Mouse (Mus musculus) lung, embryonic 15.5 days (tissue): Measurements from ENCODE around the gene Rnh1. TPM values are rescaled to one million over a fixed set of nuclear protein-coding genes. Genes with fewer than 3 reads are reported as not detected.
A peak's percentile ranks its signal among the peaks of the same experiment; 100 is the strongest.

Source experiments
- ATAC-seq: fragments of 200-750 bp; cut with Nextera tagmentation; 2 replicates; pipeline ENCODE4 v1.8.0; 2017; ENCODE audit warnings: moderate number of reproducible peaks, borderline replicate concordance; ENCODE audit not compliant: low FRiP score, low TSS enrichment; ENCODE audit errors: extremely low read depth
- H3K27ac ChIP-seq: fragments of 300-500 bp; sonication (generic); 2 replicates; pipeline ENCODE4 v1.5.1; 2015; ENCODE audit warnings: moderate library complexity, mild to moderate bottlenecking, inconsistent platforms
- H3K27me3 ChIP-seq: fragments of 300-500 bp; sonication (generic); 2 replicates; pipeline ENCODE4 v1.6.1; 2015; ENCODE audit warnings: inconsistent platforms
- H3K36me3 ChIP-seq: fragments of 300-500 bp; sonication (generic); 2 replicates; pipeline ENCODE4 v1.6.1; 2015; ENCODE audit warnings: inconsistent platforms
- H3K4me1 ChIP-seq: fragments of 300-500 bp; sonication (generic); 2 replicates; pipeline ENCODE4 v1.6.1; 2015; ENCODE audit warnings: inconsistent platforms
- H3K4me2 ChIP-seq: fragments of 300-500 bp; sonication (generic); 2 replicates; pipeline ENCODE4 v1.6.1; 2015; ENCODE audit warnings: inconsistent platforms, mild to moderate bottlenecking, moderate library complexity
- H3K4me3 ChIP-seq: fragments of 300-500 bp; sonication (generic); 2 replicates; pipeline ENCODE4 v1.5.1; 2015; ENCODE audit warnings: mild to moderate bottlenecking, inconsistent platforms
- H3K9ac ChIP-seq: fragments of 300-500 bp; sonication (generic); 2 replicates; pipeline ENCODE4 v1.6.1; 2015; ENCODE audit warnings: inconsistent platforms
- H3K9me3 ChIP-seq: fragments of 300-500 bp; sonication (generic); 2 replicates; pipeline ENCODE4 v1.6.1; 2016; ENCODE audit warnings: inconsistent platforms
- WGBS: fragments of 180-500 bp; shearing (Covaris S2); methylation state at CpG from one replicate; pipeline ENCODE4 v1.1.7; 2015; 5-methylcytosine and 5-hydroxymethylcytosine counted together
- polyA plus RNA-seq: library from polyadenylated mRNA; unstranded; fragments of >200 nt; fragmentation: Nextera tagmentation; extraction: Ambion mirVana; gene quantifications from 2 replicates; pipeline ENCODE4 v1.2.1, GENCODE M21; 2015

Rnh1 gene
- 143 and 152 TPM in 2 replicates for polyA plus RNA-seq

- 3% methylated on average over 55 of the region's 55 CpGs for WGBS
- ATAC-seq: peak; percentile 93
- peak within 1 kb of the TSS; percentile 61 for H3K4me3 ChIP-seq
- H3K4me2 ChIP-seq: peak within 1 kb of the TSS; percentile 61
- peak within 1 kb of the TSS; percentile 58 for H3K9ac ChIP-seq
- peak within 1 kb of the TSS; percentile 98 for H3K27ac ChIP-seq
- H3K9me3 ChIP-seq: no peaks in the 10 kb centered on the region
- H3K27me3 ChIP-seq: no peaks in the 10 kb centered on the region
- H3K4me1 ChIP-seq: peaks cover 34% of the 10 kb centered on the region
- H3K36me3 ChIP-seq: no peaks in the 10 kb centered on the region
Observed at GRCm38 (mm10) chr7:141172116-141173006, at the start of gene Rnh1. Rnh1 (minus strand) TSS chr7:141172857.

DNA sequence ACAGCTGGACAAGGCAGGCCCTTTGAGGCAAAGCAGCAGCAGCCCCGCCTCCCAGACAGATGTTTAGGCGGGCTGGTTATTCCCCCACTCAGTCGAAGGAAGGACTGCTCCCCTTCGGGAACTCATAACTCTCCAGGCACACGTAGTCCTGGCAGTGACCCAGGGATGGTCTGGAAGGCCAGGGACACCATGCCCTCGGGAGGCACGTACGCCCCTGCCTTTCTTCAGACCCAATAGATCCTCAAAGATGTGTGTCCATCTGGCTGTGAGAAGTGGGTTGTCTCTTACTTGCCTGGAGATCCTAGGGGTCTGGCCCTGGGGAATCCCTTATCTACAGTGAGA lies 49.4 kb upstream of the Rnh1 start:
- Histone ChIP-seq H3K4me1 (peaks cover 28% of the 10 kb centered on the region), H3K27me3 (no peaks in the 10 kb centered on the region), H3K27ac (peak overlapping the region; percentile 83), H3K36me3 (no peaks in the 10 kb centered on the region), H3K9ac (peak overlapping the region; percentile 24; the same call in 1 of the 2 replicates), H3K4me3 (peak overlapping the region; percentile 53), H3K4me2 (peak overlapping the region; percentile 89), H3K9me3 (no peaks in the 10 kb centered on the region)
- no peak for ATAC-seq
- WGBS: 3% methylated on average over 8 of the region's 8 CpGs

DNA sequence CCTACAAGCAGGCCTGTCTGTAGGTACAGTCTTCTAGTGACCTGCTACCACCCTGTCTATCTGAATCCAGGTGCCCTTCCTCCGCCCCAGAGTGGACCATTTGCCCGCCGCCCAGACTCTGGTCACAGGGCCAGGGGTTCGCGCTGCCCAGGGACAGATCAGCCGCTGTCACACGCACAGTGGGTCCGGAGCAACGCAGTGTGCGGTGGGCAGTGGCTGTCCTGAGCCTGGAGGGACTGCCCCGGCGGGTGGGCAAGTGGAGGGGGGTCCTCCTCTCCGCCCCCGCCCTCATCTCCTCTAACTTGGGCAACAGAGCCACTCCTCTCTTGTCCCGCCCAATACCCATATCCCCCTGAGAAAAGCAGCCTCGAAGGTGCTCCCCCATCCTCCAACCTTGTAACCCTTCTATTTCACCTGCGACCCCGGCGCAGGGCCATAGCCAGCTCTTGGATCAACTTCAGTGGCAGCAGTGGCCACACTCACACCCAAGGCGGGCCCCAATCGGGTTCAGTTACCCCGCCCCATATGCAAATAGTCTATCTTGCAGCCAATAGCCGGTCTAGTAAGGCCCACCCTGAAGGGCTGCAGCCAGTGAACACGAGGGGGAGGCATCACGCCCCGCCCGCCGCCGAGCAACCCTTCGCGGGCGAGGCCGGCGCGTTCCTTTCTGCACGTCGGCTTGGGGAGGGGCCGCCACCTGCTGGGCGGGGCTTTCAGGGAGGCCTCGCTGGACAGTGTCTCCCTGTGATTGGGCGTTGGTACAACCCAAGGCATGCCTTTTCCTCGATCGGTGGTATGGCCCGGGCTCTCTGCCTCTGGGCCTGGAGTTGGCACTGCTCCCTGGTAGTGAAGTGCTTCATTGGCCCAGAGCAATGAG lies 48.8 kb upstream of the Rnh1 start:
- Histone ChIP-seq H3K4me2 (peak overlapping the region; percentile 89), H3K27ac (peak overlapping the region; percentile 83), H3K27me3 (no peaks in the 10 kb centered on the region), H3K9ac (peak overlapping the region; percentile 58), H3K4me3 (peak overlapping the region; percentile 53), H3K4me1 (peaks cover 28% of the 10 kb centered on the region), H3K36me3 (no peaks in the 10 kb centered on the region), H3K9me3 (no peaks in the 10 kb centered on the region)
- peak; percentile 95 for ATAC-seq
- 5% methylated on average over 44 of the region's 44 CpGs for whole genome bisulfite sequencing

- H3K9me3 ChIP-seq: no peaks in the 10 kb centered on the region
- 0 out of 2 replicates have a peak overlapping the region, but pooled peaks have one; percentile 89 for H3K4me2 ChIP-seq
- ATAC-seq: no peak
- peak overlapping the region; percentile 83; the same call in 1 of the 2 replicates for H3K27ac ChIP-seq
- peaks cover 34% of the 10 kb centered on the region for H3K4me1 ChIP-seq
- no peaks in the 10 kb centered on the region for H3K36me3 ChIP-seq
- peak overlapping the region; percentile 53; the same call in 1 of the 2 replicates for H3K4me3 ChIP-seq
- 0 out of 2 replicates have a peak overlapping the region, but pooled peaks have one; percentile 58 for H3K9ac ChIP-seq
- 65% methylated on average over 1 of the region's 1 CpGs for WGBS
- H3K27me3 ChIP-seq: no peaks in the 10 kb centered on the region
Observed at GRCm38 (mm10) chr7:141220377-141220776, 47.7 kb upstream of the Rnh1 start.

GRCm38 (mm10) chr7:141219558-141220099 lies 47.0 kb upstream of the Rnh1 start:
- H3K36me3 ChIP-seq: no peaks in the 10 kb centered on the region
- no peaks in the 10 kb centered on the region for H3K9me3 ChIP-seq
- no peaks in the 10 kb centered on the region for H3K27me3 ChIP-seq
- H3K27ac ChIP-seq: no peak overlapping the region
- no peak overlapping the region for H3K9ac ChIP-seq
- no peak overlapping the region for H3K4me3 ChIP-seq
- no peak for ATAC-seq
- peaks cover 40% of the 10 kb centered on the region for H3K4me1 ChIP-seq
- H3K4me2 ChIP-seq: no peak overlapping the region
- 100% methylated on average over 1 of the region's 1 CpGs for whole genome bisulfite sequencing

GRCm38 (mm10) chr7:141218557-141219133 lies 46.0 kb upstream of the Rnh1 start:
- Histone ChIP-seq H3K4me1 (peaks cover 48% of the 10 kb centered on the region), H3K27me3 (no peaks in the 10 kb centered on the region), H3K36me3 (no peaks in the 10 kb centered on the region), H3K4me2 (0 out of 2 replicates have a peak overlapping the region, but pooled peaks have one; percentile 97), H3K9ac (no peak overlapping the region), H3K27ac (no peak overlapping the region), H3K4me3 (no peak overlapping the region), H3K9me3 (no peaks in the 10 kb centered on the region)
- WGBS: 81% methylated on average over 5 of the region's 5 CpGs
- no peak for ATAC-seq

DNA sequence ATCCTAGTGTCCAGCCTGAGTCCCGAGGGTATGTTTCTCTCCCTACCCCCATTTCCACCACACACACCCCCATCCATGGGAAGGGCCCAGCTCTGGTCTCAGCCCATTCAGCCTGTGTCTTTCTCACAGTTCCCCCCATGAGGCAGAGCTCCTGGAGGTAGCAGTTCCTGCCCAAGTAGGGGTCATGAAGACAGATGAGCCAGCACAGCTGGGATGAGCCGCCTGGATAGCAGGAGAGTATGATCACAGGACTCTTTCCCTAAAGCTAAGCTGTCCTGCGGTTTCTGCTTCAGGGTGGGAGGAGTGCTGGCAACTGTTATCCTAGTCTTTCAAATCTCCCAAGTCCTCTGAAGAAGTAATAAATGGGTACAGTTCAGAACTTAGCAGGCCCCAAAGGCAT lies 45.5 kb upstream of the Rnh1 start:
- H3K27me3 ChIP-seq: no peaks in the 10 kb centered on the region
- peak overlapping the region; percentile 97; the same call in 1 of the 2 replicates for H3K4me2 ChIP-seq
- no peak overlapping the region for H3K9ac ChIP-seq
- WGBS: 70% methylated on average over 3 of the region's 3 CpGs
- H3K36me3 ChIP-seq: no peaks in the 10 kb centered on the region
- no peak overlapping the region for H3K4me3 ChIP-seq
- no peaks in the 10 kb centered on the region for H3K9me3 ChIP-seq
- H3K27ac ChIP-seq: no peak overlapping the region
- no peak for ATAC-seq
- peaks cover 46% of the 10 kb centered on the region for H3K4me1 ChIP-seq

GRCm38 (mm10) chr7:141217343-141218013 lies 44.8 kb upstream of the Rnh1 start:
- H3K9ac ChIP-seq: peak overlapping the region; percentile 61; the same call in 1 of the 2 replicates
- H3K4me2 ChIP-seq: peak overlapping the region; percentile 97
- H3K9me3 ChIP-seq: no peaks in the 10 kb centered on the region
- H3K27me3 ChIP-seq: no peaks in the 10 kb centered on the region
- H3K4me1 ChIP-seq: peaks cover 39% of the 10 kb centered on the region
- WGBS: 87% methylated on average over 17 of the region's 17 CpGs
- H3K4me3 ChIP-seq: peak overlapping the region; percentile 67
- H3K36me3 ChIP-seq: no peaks in the 10 kb centered on the region
- ATAC-seq: no peak
- no peak overlapping the region; the same call in 1 of the 2 replicates for H3K27ac ChIP-seq

GRCm38 (mm10) chr7:141216894-141217293 lies 44.2 kb upstream of the Rnh1 start:
- no peaks in the 10 kb centered on the region for H3K36me3 ChIP-seq
- H3K27ac ChIP-seq: peak overlapping the region; percentile 98
- ATAC-seq: no peak
- no peaks in the 10 kb centered on the region for H3K27me3 ChIP-seq
- no peaks in the 10 kb centered on the region for H3K9me3 ChIP-seq
- H3K4me2 ChIP-seq: peak overlapping the region; percentile 97
- peak overlapping the region; percentile 67 for H3K4me3 ChIP-seq
- peak overlapping the region; percentile 61 for H3K9ac ChIP-seq
- WGBS: 77% methylated on average over 11 of the region's 11 CpGs
- peaks cover 34% of the 10 kb centered on the region for H3K4me1 ChIP-seq

DNA sequence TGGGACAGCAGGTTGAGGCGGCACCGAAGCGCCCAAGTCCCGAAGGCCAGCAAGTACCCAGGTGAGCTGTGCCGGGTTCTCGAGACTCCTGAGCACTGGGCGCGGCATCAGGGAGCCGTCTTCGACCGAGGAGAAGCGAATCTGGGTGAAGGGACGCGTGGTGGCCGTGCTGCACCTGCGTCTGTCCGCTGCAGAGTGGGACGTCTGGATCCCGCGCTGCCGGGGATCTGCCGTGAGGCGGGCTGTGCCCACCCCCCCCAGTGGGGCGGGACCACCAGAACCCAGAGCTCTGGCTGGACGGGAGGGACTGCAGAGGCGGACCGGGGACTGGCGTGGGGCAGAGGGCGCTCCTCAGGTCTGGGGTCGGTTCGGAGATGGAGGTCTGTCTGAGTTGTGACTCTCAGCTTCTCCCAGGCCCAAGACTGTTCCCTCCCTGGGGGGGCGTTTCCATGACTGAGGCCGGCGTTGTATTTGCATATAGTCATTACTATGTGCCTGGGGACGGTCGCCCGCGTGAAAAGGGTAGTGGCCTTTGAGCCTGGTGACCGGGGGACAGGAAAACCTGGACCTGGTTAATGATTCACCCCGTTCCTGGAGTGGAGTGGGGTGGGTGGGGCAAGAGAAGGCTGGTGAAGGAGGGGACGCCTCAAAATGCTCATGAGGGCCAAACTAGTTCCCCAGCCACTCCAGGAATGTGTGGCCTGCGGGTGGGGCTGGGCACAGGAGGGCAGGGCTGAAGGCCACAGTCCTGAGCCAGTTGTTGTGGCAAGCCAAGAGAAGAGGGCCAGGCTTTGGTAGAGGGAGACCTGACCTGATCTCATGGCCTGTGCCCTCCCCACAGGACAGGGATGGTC lies 43.5 kb upstream of the Rnh1 start:
- peak overlapping the region; percentile 61 for H3K9ac ChIP-seq
- no peaks in the 10 kb centered on the region for H3K9me3 ChIP-seq
- ATAC-seq: peak; percentile 50
- peaks cover 30% of the 10 kb centered on the region for H3K4me1 ChIP-seq
- H3K4me2 ChIP-seq: peak overlapping the region; percentile 97
- H3K4me3 ChIP-seq: peak overlapping the region; percentile 67
- no peaks in the 10 kb centered on the region for H3K27me3 ChIP-seq
- WGBS: 2% methylated on average over 42 of the region's 42 CpGs
- peak overlapping the region; percentile 98 for H3K27ac ChIP-seq
- no peaks in the 10 kb centered on the region for H3K36me3 ChIP-seq
